Mouse (Mus musculus) embryo, embryonic 11 days (tissue): ENCODE data around the gene Slc25a42.
"Not testable (repeated sequence)": the region's sequence is repeated elsewhere in the genome, so short reads cannot be mapped to it uniquely, and the experiment has no call there.

ENCODE experiments used
- DNase-seq: peaks from one replicate; pipeline ENCODE4 v3.0.0-alpha.2; 2015

The Slc25a42 gene

GRCm38 (mm10) chr8:70212112-70213055 is at the start of gene Slc25a42:
Gene Slc25a42 (minus strand): TSS chr8:70212305.
- DNase-seq, result peak; percentile 99

- DNase-seq, result no peak
These were observed 46.9 kb upstream of the Slc25a42 start for GRCm38 (mm10) chr8:70259043-70259442.

GRCm38 (mm10) chr8:70258600-70258999 is 46.5 kb upstream of the Slc25a42 start:
- no peak for DNase-seq

GRCm38 (mm10) chr8:70257456-70257855 is 45.4 kb upstream of the Slc25a42 start:
- no peak for DNase-seq

- peak; percentile 12 for DNase-seq
These were observed 42.5 kb upstream of the Slc25a42 start for GRCm38 (mm10) chr8:70254628-70255027.

- no peak for DNase-seq
These were observed 35.7 kb upstream of the Slc25a42 start for GRCm38 (mm10) chr8:70247841-70248240.

- DNase-seq, result no peak
These were observed 34.5 kb upstream of the Slc25a42 start for GRCm38 (mm10) chr8:70246622-70247021.

- no peak for DNase-seq
These were observed 28.5 kb upstream of the Slc25a42 start for GRCm38 (mm10) chr8:70240642-70241041.

- no peak for DNase-seq
These were observed 25.7 kb upstream of the Slc25a42 start for GRCm38 (mm10) chr8:70237842-70238241.

- no peak for DNase-seq
These were observed 22.6 kb upstream of the Slc25a42 start for GRCm38 (mm10) chr8:70234781-70235128.

GRCm38 (mm10) chr8:70234080-70234780 is 22.1 kb upstream of the Slc25a42 start, which contains the start of the genes Sugp2 and Armc6:
Gene Sugp2 (plus strand): TSS chr8:70234226.
Gene Armc6 (minus strand): TSS chr8:70234466.
- DNase-seq, result peak; percentile 99

- DNase-seq, result no peak
These were observed 21.5 kb upstream of the Slc25a42 start for GRCm38 (mm10) chr8:70233606-70234005.

- no peak for DNase-seq
These were observed 18.7 kb upstream of the Slc25a42 start for GRCm38 (mm10) chr8:70230837-70231236.

GRCm38 (mm10) chr8:70227997-70228396 is 15.9 kb upstream of the Slc25a42 start:
- DNase-seq, result no peak

- peak; percentile 52 for DNase-seq
These were observed 11.2 kb upstream of the Slc25a42 start for GRCm38 (mm10) chr8:70223341-70223740.

GRCm38 (mm10) chr8:70222041-70222440 is 9.9 kb upstream of the Slc25a42 start:
- DNase-seq, result no peak

- DNase-seq, result no peak
These were observed 8.8 kb upstream of the Slc25a42 start for GRCm38 (mm10) chr8:70220911-70221310.

GRCm38 (mm10) chr8:70220236-70220840 is 8.2 kb upstream of the Slc25a42 start:
- DNase-seq, result no peak

- no peak for DNase-seq
These were observed 7.1 kb upstream of the Slc25a42 start for GRCm38 (mm10) chr8:70219107-70219684.

- no peak for DNase-seq
These were observed 5.3 kb upstream of the Slc25a42 start for GRCm38 (mm10) chr8:70217441-70217840.

- DNase-seq, result no peak
These were observed 4.5 kb upstream of the Slc25a42 start for GRCm38 (mm10) chr8:70216566-70216965.

GRCm38 (mm10) chr8:70216161-70216560 is 4.1 kb upstream of the Slc25a42 start:
- not testable (repeated sequence) for DNase-seq

GRCm38 (mm10) chr8:70215092-70215491 is 3.0 kb upstream of the Slc25a42 start:
- DNase-seq, result no peak
